Mouse (Mus musculus) heart, postnatal 14 days (tissue): ENCODE results near the gene Dcaf7. TPM values are rescaled to one million over a fixed set of nuclear protein-coding genes. Genes with fewer than 3 reads are reported as not detected.

ENCODE experiments used
- DNase-seq, 2 experiments: peaks; one replicate each; pipeline ENCODE4 v3.0.0; 2021 to 2022
- intact Hi-C: fragments of 180-260 bp; cut with DNase I; formaldehyde crosslinking; loops from one replicate; pipeline ENCODE4 v1.15.1; 2025
- total RNA-seq, 2 experiments: library from RNA; stranded (reverse); gene quantifications; 2 replicates each; pipeline ENCODE4 v1.2.3; 2021

Dcaf7 gene
- total RNA-seq, 2 experiments from 2014 or later, result 44.5 to 46.0 TPM

GRCm38 (mm10) chr11:106084911-106085561, 48.4 kb downstream of the Dcaf7 start:
- DNase-seq, result peak; percentile 83 to 86
- intact Hi-C loops, result loop anchor here (1.0 kb wide), 1 partner anchor 49 kb away; no protein-coding TSS in a partner anchor

- intact Hi-C loops, result no loop called here
- peak; percentile 8 to 23 for DNase-seq
Measured at GRCm38 (mm10) chr11:106098223-106098622, 61.6 kb downstream of the Dcaf7 start.

DNA sequence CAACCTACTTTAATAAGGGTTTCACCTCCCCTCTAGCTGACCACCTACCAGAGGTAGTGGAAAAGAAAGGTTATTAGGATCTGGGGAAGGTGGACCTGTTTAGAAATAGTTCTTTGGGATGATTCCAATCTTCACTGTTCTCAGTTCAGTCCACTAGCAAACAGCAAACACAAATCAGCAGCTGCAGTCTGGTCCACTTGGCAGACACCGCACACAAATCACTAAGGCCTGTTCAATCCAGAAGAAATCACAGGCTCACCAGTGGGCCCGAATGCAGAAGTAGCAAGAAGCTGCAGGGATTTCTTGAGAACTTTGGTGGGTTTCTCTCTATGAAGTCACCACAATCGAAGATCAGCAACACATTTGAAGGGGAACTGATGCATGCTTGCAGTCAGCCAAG, 66.2 kb downstream of the Dcaf7 start:
- DNase-seq, result peak in 1 of 2 experiments; percentile 14
- intact Hi-C loops, result loop anchor here (2.0 kb wide), 1 partner anchor 16 kb away; no protein-coding TSS in a partner anchor

DNA sequence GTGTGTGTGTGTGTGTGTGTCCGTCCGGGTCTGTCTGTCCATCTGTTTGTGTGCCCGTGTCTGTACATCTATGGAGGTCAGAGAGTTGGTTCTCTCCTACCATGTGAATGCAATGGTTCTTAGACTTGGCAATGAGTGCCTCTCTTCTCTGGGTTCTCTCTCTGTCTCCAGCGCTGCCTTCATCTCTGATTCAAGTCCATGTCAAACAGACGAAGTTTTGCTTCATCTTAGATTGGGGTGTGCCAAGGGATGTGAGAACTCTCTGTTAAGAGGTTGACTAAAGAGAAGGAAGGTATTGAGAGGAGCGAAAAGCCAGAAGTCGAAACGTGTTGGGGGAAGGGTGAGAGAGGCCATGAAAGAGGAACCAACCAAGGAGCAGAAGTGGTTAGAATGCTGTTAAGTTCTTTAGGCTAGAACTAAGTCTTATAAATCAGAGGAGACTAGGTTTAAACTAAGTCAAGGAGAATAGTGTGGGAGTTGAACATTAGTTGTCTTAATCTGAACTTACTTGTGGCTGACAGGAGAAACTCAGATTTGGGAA, 69.4 kb downstream of the Dcaf7 start:
- DNase-seq, result no peak
- intact Hi-C loops, result no loop called here

Other genes with a start within 250 kb of the Dcaf7 start
- gene Cyb561, start 83.5 kb upstream of the Dcaf7 start, total RNA-seq, result 10 to 100 TPM; 14.2 to 14.8 TPM
- gene Ace, start 68.9 kb upstream of the Dcaf7 start, total RNA-seq, result 10 to 100 TPM; 28.7 to 31.6 TPM
- not detected for gene Ace3, start 42.2 kb upstream of the Dcaf7 start, total RNA-seq
- gene Kcnh6, start 28.7 kb upstream of the Dcaf7 start, total RNA-seq, result under 1 TPM; 0.07 to 0.14 TPM
- gene Taco1, start 29.2 kb downstream of the Dcaf7 start, total RNA-seq, result 10 to 100 TPM; 51.2 to 59.8 TPM
- 10 to 100 TPM; 45.9 to 47.1 TPM for gene Map3k3, start 47.7 kb downstream of the Dcaf7 start, total RNA-seq
- not detected for gene Gm10840, start 124.0 kb downstream of the Dcaf7 start, total RNA-seq
- 10 to 100 TPM in 1 of 2 experiments, 1 to 10 TPM in 1; 9.7 to 19.3 TPM for gene Limd2, start 124.0 kb downstream of the Dcaf7 start, total RNA-seq
- 1 to 10 TPM; 8.7 TPM for gene Strada, start 165.3 kb downstream of the Dcaf7 start, total RNA-seq
- gene Ccdc47, start 179.5 kb downstream of the Dcaf7 start, total RNA-seq, result 10 to 100 TPM; 74.4 to 76.0 TPM
- gene Ddx42, start 180.1 kb downstream of the Dcaf7 start, total RNA-seq, result 10 to 100 TPM; 29.2 to 30.0 TPM
- 10 to 100 TPM; 19.3 to 21.4 TPM for gene Ftsj3, start 219.2 kb downstream of the Dcaf7 start, total RNA-seq
- gene Psmc5, start 219.3 kb downstream of the Dcaf7 start, total RNA-seq, result 100 to 1,000 TPM in 1 of 2 experiments, 10 to 100 TPM in 1; 99.9 to 105 TPM
- gene Smarcd2, start 236.1 kb downstream of the Dcaf7 start, total RNA-seq, result 10 to 100 TPM; 28.7 to 30.8 TPM
- gene Tcam1, start 239.8 kb downstream of the Dcaf7 start, total RNA-seq, result under 1 TPM in 1 of 2 experiments, not detected in 1; 0.07 TPM